Mouse (Mus musculus) stomach, embryonic 16.5 days (tissue): ENCODE results near the gene Dyrk4. TPM values are rescaled to one million over a fixed set of nuclear protein-coding genes. Genes with fewer than 3 reads are reported as not detected.

Source experiments
- ATAC-seq: fragments of 200-750 bp; cut with Nextera tagmentation; 2 replicates; pipeline ENCODE4 v1.8.0; 2017; ENCODE audit warnings: moderate number of reproducible peaks, moderate TSS enrichment; ENCODE audit not compliant: insufficient read depth, low FRiP score
- H3K27ac ChIP-seq: fragments of 300-500 bp; sonication (generic); 2 replicates; pipeline ENCODE4 v1.5.1; 2014; ENCODE audit warnings: low read length
- H3K27me3 ChIP-seq: fragments of 300-500 bp; sonication (generic); 2 replicates; pipeline ENCODE4 v1.6.1; 2014; ENCODE audit warnings: low read length, control low read depth, mixed read lengths; ENCODE audit not compliant: control insufficient read depth, insufficient read depth
- H3K36me3 ChIP-seq: fragments of 300-500 bp; sonication (generic); 2 replicates; pipeline ENCODE4 v1.6.1; 2014; ENCODE audit warnings: low read length; ENCODE audit not compliant: control insufficient read depth, insufficient read depth
- H3K4me1 ChIP-seq: fragments of 300-500 bp; sonication (generic); 2 replicates; pipeline ENCODE4 v1.6.1; 2014; ENCODE audit warnings: low read length, control low read depth, mixed read lengths; ENCODE audit not compliant: control insufficient read depth, insufficient read depth
- H3K4me2 ChIP-seq: fragments of 300-500 bp; sonication (generic); 2 replicates; pipeline ENCODE4 v1.6.1; 2014; ENCODE audit warnings: low read depth, low read length, mixed read lengths
- H3K4me3 ChIP-seq: fragments of 300-500 bp; sonication (generic); replicated peaks from 2 replicates; pipeline ENCODE4 v1.5.1; 2014; ENCODE audit warnings: mild to moderate bottlenecking, low read length
- H3K9ac ChIP-seq: fragments of 300-500 bp; sonication (generic); 2 replicates; pipeline ENCODE4 v1.6.1; 2014; ENCODE audit warnings: low read length
- H3K9me3 ChIP-seq: fragments of 300-500 bp; sonication (generic); replicated peaks from 2 replicates; pipeline ENCODE4 v1.6.1; 2016; ENCODE audit warnings: low read length, control low read depth; ENCODE audit not compliant: control insufficient read depth
- WGBS: fragments of 180-500 bp; shearing (Covaris S2); extraction: QIAGEN DNeasy Blood & Tissue Kit; methylation state at CpG from one replicate; pipeline ENCODE4 v1.1.7; 2014; 5-methylcytosine and 5-hydroxymethylcytosine counted together
- polyA plus RNA-seq: library from polyadenylated mRNA; unstranded; fragments of >200 nt; fragmentation: Nextera tagmentation; extraction: Ambion mirVana; gene quantifications from 2 replicates; pipeline ENCODE4 v1.2.1, GENCODE M21; 2015

Dyrk4 gene
- polyA plus RNA-seq, 1 experiment from 2014 or later = not detected

DNA sequence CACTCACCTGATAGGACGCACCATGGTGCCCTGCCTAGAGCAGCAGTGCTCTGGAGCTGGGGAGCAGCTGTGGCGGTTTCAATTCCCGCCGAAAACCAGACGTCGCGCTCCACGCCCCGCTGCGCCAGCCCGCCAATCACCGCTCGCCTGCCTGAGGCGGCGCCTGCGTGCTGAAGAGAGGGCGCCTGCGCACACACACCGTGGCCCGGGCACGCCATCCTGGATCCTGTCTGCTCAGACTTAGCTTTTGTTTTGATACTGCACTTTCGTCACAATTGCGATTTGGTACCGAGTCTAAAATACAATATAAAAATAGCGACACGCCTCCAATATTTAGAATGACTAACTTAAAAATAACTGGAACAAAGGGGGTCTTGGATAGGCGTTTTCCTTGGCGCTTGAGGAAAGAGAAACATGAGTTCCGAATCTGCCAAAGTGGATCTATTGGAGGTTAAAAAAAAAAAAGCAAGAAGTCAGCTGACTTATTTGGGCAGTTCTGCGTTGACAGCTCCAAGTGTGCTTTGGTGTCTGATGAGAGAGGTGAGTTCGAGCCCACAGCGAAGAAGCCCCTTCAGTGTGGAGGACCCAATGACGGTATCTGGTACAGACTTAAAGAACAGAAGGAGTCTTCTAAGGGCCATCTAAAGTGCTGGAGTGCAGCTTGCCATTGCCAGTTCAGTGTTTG is 18.0 kb upstream of the Dyrk4 start, which contains the start of the genes Rad51ap1 and D6Wsu163e:
Gene Rad51ap1 (minus strand): TSS at position 101 of the 685 bp plus-strand sequence.
Gene D6Wsu163e (plus strand): TSS at position 476 of the 685 bp plus-strand sequence.
- Histone ChIP-seq H3K4me2 (peak within 1 kb of the TSS; percentile 97), H3K4me3 (peak within 1 kb of the TSS; percentile 80), H3K9me3 (no peaks in the 10 kb centered on the region), H3K27me3 (no peaks in the 10 kb centered on the region), H3K36me3 (no peaks in the 10 kb centered on the region; the same call in 1 of the 2 replicates), H3K27ac (peak within 1 kb of the TSS; percentile 25; the same call in 1 of the 2 replicates), H3K4me1 (peaks cover 9% of the 10 kb centered on the region), H3K9ac (peak within 1 kb of the TSS; percentile 85)
- under 1% methylated on average over 33 of the region's 33 CpGs for WGBS
- ATAC-seq = peak; percentile 98

- peak overlapping the region; percentile 85 for H3K9ac ChIP-seq
- peaks cover 9% of the 10 kb centered on the region for H3K4me1 ChIP-seq
- peak overlapping the region; percentile 97 for H3K4me2 ChIP-seq
- peak overlapping the region; percentile 80 for H3K4me3 ChIP-seq
- peaks cover 5% of the 10 kb centered on the region; the same call in 1 of the 2 replicates for H3K36me3 ChIP-seq
- peak overlapping the region; percentile 25; the same call in 1 of the 2 replicates for H3K27ac ChIP-seq
- peak; percentile 3; the same call in 1 of the 2 replicates for ATAC-seq
- under 1% methylated on average over 31 of the region's 31 CpGs for WGBS
- no peaks in the 10 kb centered on the region for H3K27me3 ChIP-seq
- no peaks in the 10 kb centered on the region for H3K9me3 ChIP-seq
Observed at GRCm38 (mm10) chr6:126938853-126939486, 17.3 kb upstream of the Dyrk4 start.

- WGBS = 69% methylated on average over 2 of the region's 2 CpGs
Observed at GRCm38 (mm10) chr6:126938047-126938446, 16.4 kb upstream of the Dyrk4 start.

GRCm38 (mm10) chr6:126932896-126933295 is 11.3 kb upstream of the Dyrk4 start:
- H3K4me3 ChIP-seq = no peak overlapping the region
- H3K4me2 ChIP-seq = no peak overlapping the region
- peaks cover 21% of the 10 kb centered on the region; the same call in 1 of the 2 replicates for H3K36me3 ChIP-seq
- no peaks in the 10 kb centered on the region for H3K27me3 ChIP-seq
- no peak overlapping the region for H3K27ac ChIP-seq
- no peak for ATAC-seq
- no peak overlapping the region for H3K9ac ChIP-seq
- no peaks in the 10 kb centered on the region for H3K9me3 ChIP-seq
- H3K4me1 ChIP-seq = no peaks in the 10 kb centered on the region
- 93% methylated on average over 2 of the region's 2 CpGs for WGBS

More at GRCm38 (mm10) chr6:126938047-126938446, 16.4 kb upstream of the Dyrk4 start:
- H3K9me3 ChIP-seq = no peaks in the 10 kb centered on the region
- H3K4me2 ChIP-seq = peak overlapping the region; percentile 97
- H3K36me3 ChIP-seq = peaks cover 10% of the 10 kb centered on the region; the same call in 1 of the 2 replicates
- H3K27me3 ChIP-seq = no peaks in the 10 kb centered on the region
- H3K27ac ChIP-seq = no peak overlapping the region
- H3K4me3 ChIP-seq = peak overlapping the region; percentile 80
- H3K4me1 ChIP-seq = peaks cover 9% of the 10 kb centered on the region
- ATAC-seq = no peak
- H3K9ac ChIP-seq = peak overlapping the region; percentile 40

GRCm38 (mm10) chr6:126914928-126915327 is 6.7 kb downstream of the Dyrk4 start:
- Histone ChIP-seq H3K9ac (no peak overlapping the region), H3K9me3 (no peaks in the 10 kb centered on the region), H3K27me3 (no peaks in the 10 kb centered on the region), H3K4me2 (no peak overlapping the region), H3K36me3 (no peaks in the 10 kb centered on the region), H3K4me1 (no peaks in the 10 kb centered on the region), H3K27ac (no peak overlapping the region), H3K4me3 (no peak overlapping the region)
- ATAC-seq = no peak
- 80% methylated on average over 5 of the region's 5 CpGs for WGBS

GRCm38 (mm10) chr6:126910727-126911126 is 10.9 kb downstream of the Dyrk4 start:
- Histone ChIP-seq H3K36me3 (no peaks in the 10 kb centered on the region), H3K9me3 (no peaks in the 10 kb centered on the region), H3K4me1 (no peaks in the 10 kb centered on the region), H3K27ac (no peak overlapping the region), H3K4me2 (no peak overlapping the region), H3K9ac (no peak overlapping the region), H3K4me3 (no peak overlapping the region), H3K27me3 (no peaks in the 10 kb centered on the region)
- ATAC-seq = no peak
- 65% methylated on average over 4 of the region's 4 CpGs for WGBS

GRCm38 (mm10) chr6:126907876-126908275 is 13.8 kb downstream of the Dyrk4 start:
- H3K27ac ChIP-seq = no peak overlapping the region
- no peaks in the 10 kb centered on the region for H3K4me1 ChIP-seq
- H3K9ac ChIP-seq = no peak overlapping the region
- no peaks in the 10 kb centered on the region for H3K36me3 ChIP-seq
- H3K27me3 ChIP-seq = no peaks in the 10 kb centered on the region
- no peak overlapping the region for H3K4me2 ChIP-seq
- WGBS = 69% methylated on average over 3 of the region's 3 CpGs
- no peak overlapping the region for H3K4me3 ChIP-seq
- no peaks in the 10 kb centered on the region for H3K9me3 ChIP-seq
- no peak for ATAC-seq

- Histone ChIP-seq H3K9me3 (no peaks in the 10 kb centered on the region), H3K27ac (no peak overlapping the region), H3K4me2 (no peak overlapping the region), H3K4me3 (no peak overlapping the region), H3K36me3 (no peaks in the 10 kb centered on the region), H3K9ac (no peak overlapping the region), H3K27me3 (no peaks in the 10 kb centered on the region), H3K4me1 (no peaks in the 10 kb centered on the region)
- 75% methylated on average over 4 of the region's 5 CpGs for WGBS
- ATAC-seq = no peak
Observed at GRCm38 (mm10) chr6:126907378-126907777, 14.3 kb downstream of the Dyrk4 start.

DNA sequence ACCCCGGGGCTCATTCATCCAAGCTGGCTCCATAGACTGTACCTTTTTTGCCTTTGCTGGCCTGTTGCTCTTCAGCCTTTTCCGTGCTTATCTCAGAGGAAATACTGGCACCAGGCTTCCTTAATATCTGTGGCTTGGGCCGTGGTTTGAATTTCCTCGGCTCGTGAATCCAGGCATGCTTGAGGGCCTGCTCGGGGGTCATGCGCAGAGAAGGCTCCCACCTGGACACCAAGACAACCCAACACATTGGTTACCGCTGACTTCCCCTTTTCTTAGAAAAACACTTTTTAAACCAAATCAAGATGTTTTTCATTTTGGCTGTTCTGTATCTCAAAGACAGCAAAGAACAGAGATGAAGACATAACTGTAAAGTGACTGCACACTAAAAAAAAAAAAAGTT is 44.5 kb downstream of the Dyrk4 start:
- no peak for ATAC-seq
- H3K4me3 ChIP-seq = no peak overlapping the region
- no peak overlapping the region for H3K27ac ChIP-seq
- WGBS = 76% methylated on average over 8 of the region's 8 CpGs
- no peaks in the 10 kb centered on the region for H3K9me3 ChIP-seq
- H3K9ac ChIP-seq = no peak overlapping the region
- no peak overlapping the region for H3K4me2 ChIP-seq
- H3K36me3 ChIP-seq = no peaks in the 10 kb centered on the region
- H3K27me3 ChIP-seq = no peaks in the 10 kb centered on the region
- no peaks in the 10 kb centered on the region for H3K4me1 ChIP-seq
